Mouse (Mus musculus) 3T3-L1 (cell line): ENCODE measurements around the gene Rpl19.
A peak's percentile ranks its signal among the peaks of the same experiment; 100 is the strongest.

Experiments used
- DNase-seq: peaks from one replicate; pipeline ENCODE4 v3.0.0-alpha.2; 2015; ENCODE audit warnings: low read depth, low spot score

Gene Rpl19

GRCm38 (mm10) chr11:97998898-97999608 lies 27.5 kb upstream of the Rpl19 start:
- no peak for DNase-seq

- DNase-seq, result no peak
These were observed 26.8 kb upstream of the Rpl19 start for GRCm38 (mm10) chr11:97999748-98000147.

DNA sequence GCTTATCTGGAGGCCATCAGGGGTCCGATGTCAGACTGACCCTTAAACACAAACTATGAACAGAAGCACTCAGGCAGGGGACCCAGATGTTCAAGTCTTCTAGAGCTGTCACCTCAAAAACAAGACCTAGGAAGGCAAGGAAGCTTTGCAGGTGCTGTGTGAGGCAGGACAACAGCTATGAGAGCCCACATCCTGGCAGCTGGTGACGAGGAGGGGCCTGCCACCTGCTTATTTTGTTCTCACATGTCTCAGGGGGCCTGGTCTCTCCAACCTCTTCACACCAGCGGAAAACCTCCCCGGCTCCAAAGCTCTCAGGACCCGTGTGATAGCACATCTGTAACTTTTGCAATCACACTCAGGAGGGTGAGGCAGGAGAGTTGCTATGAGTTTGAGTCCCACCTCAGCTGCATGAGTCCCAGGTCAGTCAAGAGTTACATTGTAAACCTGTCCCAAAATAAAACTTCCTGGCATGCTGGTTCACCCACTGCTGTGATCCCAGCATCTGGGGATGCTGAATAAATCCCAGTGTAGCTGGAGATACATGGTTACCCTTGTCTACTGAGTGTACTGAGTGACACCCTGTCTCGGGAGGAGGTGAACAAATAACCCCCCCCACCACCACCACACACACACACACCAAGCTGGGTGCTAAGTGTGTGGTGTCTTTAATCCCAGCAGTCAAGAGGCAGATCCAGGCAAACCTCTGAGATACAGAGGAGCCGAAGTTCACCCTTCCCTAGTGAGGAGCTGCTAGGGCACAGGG lies 26.0 kb upstream of the Rpl19 start:
- no peak for DNase-seq

DNA sequence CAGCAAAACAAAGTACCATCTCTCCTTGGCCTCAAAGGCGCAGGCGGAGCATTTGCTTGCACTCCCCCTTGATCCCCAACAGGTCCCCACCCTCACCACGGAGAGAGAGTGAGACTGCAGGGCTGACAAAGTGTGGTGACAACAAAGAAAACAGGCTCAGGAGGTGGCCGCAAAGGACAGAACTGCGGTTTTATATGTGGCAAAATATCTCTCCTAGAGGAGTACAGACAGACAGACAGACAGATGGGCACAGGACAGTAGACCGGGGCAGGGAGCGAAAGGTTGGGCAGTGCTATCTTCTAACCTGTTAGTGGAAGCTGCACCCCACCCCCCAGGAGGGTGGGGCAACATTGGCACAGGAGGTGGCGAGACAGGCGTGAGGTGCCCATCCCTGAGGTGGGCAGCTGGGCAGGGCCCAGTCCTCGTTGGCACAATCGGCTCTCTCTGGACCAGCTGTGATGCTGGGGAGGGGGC lies 25.1 kb upstream of the Rpl19 start:
- no peak for DNase-seq

- no peak for DNase-seq
These were observed 24.5 kb upstream of the Rpl19 start for GRCm38 (mm10) chr11:98001986-98002385.

DNA sequence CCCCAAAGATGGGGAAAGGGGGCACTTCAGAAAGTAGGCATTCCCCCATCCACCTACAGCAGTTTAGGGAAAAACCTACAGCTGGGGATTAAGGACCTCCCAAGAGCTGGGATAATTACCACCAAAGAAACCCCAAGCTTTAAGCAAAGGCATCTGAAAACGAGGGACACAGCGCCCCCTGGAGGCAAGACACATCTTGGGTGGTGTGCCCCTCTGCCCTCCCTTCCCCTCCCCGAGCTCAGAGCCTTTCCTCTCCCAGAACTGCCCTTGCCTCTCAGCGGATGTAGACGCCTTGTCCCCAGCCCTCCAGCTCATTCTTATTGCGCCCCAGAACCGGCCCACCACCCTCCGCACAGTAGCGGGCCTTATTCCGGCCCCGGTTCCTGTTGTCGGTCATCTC lies 23.9 kb upstream of the Rpl19 start:
- DNase-seq, result peak; percentile 65

GRCm38 (mm10) chr11:98003171-98003671 lies 23.3 kb upstream of the Rpl19 start:
- no peak for DNase-seq

- peak; percentile 34 for DNase-seq
These were observed 22.3 kb upstream of the Rpl19 start for GRCm38 (mm10) chr11:98004161-98004560.

- DNase-seq, result no peak
These were observed 21.4 kb upstream of the Rpl19 start for GRCm38 (mm10) chr11:98005076-98005475.

GRCm38 (mm10) chr11:98005686-98006085 lies 20.8 kb upstream of the Rpl19 start:
- peak; percentile 65 for DNase-seq

DNA sequence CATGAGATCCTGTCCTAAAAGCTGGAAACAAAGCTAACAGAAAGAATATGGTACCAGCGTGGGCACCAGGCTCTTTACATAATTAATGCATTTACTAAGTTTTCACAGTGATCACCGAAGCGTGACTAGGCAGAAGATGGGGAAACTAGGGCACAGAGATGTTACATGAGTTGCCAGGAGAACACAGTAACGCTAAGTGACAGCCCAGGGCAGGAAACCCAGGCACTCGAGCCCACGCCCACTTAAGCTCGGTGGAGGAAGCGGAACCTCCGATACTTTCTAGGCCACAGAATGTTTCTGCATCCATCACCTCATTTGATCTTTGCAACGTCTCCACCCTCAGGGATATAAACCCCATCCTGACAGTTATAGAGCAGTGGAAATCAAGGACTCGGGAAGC lies 18.4 kb upstream of the Rpl19 start:
- DNase-seq, result no peak

DNA sequence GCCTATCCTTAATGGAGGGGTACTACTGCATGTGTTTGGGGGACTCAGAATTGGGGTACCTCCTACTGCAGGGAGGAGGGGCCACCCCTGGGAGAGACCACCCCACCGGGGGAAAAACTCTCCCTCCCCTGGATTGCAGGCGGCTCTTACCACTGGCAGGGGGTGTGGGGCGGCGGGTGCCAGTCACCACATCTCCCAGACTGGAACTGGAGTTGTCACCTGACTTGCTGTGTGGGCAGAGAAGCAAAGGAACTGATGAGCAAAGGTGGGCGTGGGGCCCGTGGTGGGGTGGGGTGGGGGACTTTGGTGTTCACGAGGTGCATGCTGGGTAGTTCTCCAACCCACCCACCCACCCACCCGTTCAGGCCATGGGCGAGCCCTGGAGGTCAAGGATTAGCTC lies 14.8 kb upstream of the Rpl19 start:
- DNase-seq, result no peak

- no peak for DNase-seq
These were observed 13.7 kb upstream of the Rpl19 start for GRCm38 (mm10) chr11:98012831-98013230.

DNA sequence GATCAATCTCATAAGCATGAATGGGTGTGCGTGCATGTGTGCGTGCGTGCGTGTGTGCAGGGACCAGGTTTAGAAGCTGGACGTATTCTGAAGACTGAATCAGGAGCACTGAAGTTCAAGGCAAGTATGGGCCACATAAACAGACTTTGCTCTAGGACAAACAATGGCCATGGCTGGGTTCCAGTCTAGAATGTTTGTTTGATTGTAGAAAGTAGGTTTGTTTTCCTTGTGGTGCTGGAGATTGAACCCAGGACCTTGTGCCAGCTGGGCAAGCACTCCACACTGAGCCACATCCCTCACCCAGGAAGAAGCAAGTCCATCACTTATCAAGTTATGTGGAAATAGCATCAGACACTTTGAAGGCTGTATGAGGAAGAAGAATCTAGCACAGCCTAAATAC lies 10.3 kb upstream of the Rpl19 start:
- DNase-seq, result no peak

DNA sequence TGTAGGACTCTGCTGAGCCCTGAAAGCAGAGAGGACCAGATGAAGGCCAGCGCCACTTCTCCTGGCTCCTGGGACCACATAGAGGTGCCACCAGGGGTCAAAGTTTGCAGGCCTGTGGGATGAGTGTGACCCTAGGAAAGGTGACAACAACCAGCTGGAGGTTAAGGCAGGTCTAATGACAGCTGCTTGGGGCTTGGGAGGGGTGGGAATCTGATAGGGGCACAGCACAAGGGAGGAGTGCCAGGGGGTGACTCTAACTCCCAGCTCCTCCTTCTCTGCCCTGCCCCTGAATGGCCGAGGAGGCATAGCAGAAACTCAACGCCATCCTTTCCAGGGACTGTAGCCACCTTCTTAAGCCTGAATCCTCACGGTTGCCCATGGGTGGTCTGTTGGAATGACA lies 9.7 kb upstream of the Rpl19 start:
- DNase-seq, result no peak

- no peak for DNase-seq
These were observed 8.3 kb upstream of the Rpl19 start for GRCm38 (mm10) chr11:98018222-98018621.

GRCm38 (mm10) chr11:98018858-98019641 lies 7.5 kb upstream of the Rpl19 start:
- no peak for DNase-seq

DNA sequence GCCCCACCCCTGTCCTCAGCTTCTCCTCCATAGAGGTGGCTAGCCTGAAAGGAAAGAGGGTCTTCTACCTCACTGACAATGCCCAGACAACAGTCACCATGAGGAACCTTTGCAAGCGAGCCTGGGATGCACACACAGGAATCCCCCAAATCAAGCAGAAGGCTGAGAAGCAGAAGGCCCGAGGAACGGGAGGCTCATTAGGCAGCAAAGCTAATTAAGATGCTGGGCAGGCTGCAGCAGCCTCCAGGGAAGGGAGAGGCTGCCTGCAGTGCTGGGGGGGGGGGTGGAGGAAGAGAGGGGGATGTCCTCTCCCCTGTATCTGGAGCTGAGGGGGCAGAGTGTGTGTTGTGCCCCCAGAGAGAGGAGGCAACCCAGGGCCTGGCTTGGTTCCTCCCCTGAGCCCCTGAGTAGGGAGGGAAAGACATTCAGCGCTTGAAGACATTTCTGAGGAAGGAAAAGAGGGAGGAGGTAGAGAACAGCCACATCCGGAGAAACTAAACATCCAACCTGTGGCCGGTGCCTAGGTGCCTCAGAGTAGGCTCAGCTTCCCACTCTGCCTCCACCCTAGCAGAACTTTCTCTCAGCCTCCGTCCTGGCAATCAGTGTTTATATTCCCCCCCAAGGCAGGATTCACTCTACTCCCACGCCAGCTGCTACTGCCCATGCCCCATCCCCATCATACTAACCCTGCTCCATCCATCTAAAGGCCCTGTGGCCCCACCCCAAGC lies 6.5 kb upstream of the Rpl19 start:
- no peak for DNase-seq

DNA sequence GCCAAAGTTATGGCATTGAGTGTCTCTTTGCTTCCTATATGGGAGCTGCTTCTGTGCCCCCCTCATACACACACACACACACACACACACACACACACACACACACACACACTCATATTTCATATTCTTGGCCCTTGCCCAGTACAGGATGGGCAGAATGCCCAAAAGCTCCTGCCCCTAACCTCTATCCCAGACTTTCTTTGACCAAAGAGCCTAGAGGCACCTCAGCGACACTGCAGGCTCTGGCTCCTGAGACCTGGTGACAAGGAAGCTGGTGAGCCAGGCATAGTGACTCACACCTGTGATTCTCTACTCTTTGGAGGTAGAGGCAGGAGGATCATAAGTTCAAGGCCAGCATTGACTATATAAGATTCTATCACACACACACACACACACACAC lies 5.8 kb upstream of the Rpl19 start:
- DNase-seq, result peak; percentile 60

GRCm38 (mm10) chr11:98021118-98021517 lies 5.4 kb upstream of the Rpl19 start:
- no peak for DNase-seq

DNA sequence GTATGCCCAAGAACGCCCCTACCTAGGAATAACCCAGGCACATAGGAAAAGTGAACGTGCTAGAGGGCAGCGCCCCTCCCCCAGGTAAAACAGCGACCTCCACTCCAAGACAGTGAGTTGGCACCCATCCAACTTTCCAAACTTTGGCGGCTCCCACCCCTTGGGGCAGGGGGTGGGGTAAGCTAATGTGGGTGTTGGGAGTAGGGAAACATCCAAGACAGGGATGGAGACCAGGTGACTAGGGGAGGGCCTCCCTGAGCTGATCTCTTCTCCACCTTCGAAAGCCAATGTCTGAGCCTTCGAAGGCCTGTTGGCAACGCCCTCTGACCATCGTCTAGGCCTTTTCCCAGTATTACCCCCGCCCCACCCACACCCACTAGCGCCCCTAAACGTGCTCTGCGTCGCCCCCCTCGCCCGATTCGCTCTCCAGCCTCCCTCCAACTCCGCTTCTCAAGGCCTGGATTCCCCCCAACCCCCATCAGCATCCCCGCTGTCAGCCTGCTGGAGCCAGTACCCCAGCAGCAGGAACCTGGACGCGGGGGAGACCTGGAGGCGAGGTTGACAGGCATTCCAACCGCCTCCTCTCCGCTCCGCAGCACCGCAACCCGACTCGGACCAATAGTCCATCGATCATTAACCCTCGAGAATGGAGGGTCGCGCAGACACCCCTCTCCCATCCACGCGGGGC lies 4.8 kb upstream of the Rpl19 start:
- DNase-seq, result peak; percentile 29
